Mouse (Mus musculus) stomach, embryonic 15.5 days (tissue): ENCODE measurements around the gene Tctex1d1. TPM values are rescaled to one million over a fixed set of nuclear protein-coding genes. Genes with fewer than 3 reads are reported as not detected.

Experiments
- ATAC-seq: fragments of 200-750 bp; cut with Nextera tagmentation; 2 replicates; pipeline ENCODE4 v1.8.0; 2017; ENCODE audit warnings: low read depth, moderate number of reproducible peaks, moderate TSS enrichment; ENCODE audit not compliant: insufficient read depth, low FRiP score
- H3K27ac ChIP-seq: fragments of 300-500 bp; sonication (generic); 2 replicates; pipeline ENCODE4 v1.5.1; 2015; ENCODE audit warnings: mild to moderate bottlenecking, inconsistent platforms
- H3K27me3 ChIP-seq: fragments of 300-500 bp; sonication (generic); replicated peaks from 2 replicates; pipeline ENCODE4 v1.6.1; 2015; ENCODE audit warnings: inconsistent platforms
- H3K36me3 ChIP-seq: fragments of 300-500 bp; sonication (generic); 2 replicates; pipeline ENCODE4 v1.6.1; 2015; ENCODE audit warnings: inconsistent platforms
- H3K4me1 ChIP-seq: fragments of 300-500 bp; sonication (generic); 2 replicates; pipeline ENCODE4 v1.6.1; 2015; ENCODE audit warnings: inconsistent platforms
- H3K4me2 ChIP-seq: fragments of 300-500 bp; sonication (generic); 2 replicates; pipeline ENCODE4 v1.6.1; 2015; ENCODE audit warnings: mild to moderate bottlenecking, inconsistent platforms
- H3K4me3 ChIP-seq: fragments of 300-500 bp; sonication (generic); replicated peaks from 2 replicates; pipeline ENCODE4 v1.5.1; 2015; ENCODE audit warnings: inconsistent platforms
- H3K9ac ChIP-seq: fragments of 300-500 bp; sonication (generic); 2 replicates; pipeline ENCODE4 v1.6.1; 2015; ENCODE audit warnings: inconsistent platforms
- H3K9me3 ChIP-seq: fragments of 300-500 bp; sonication (generic); 2 replicates; pipeline ENCODE4 v1.6.1; 2016; ENCODE audit warnings: inconsistent platforms
- WGBS: fragments of 180-500 bp; shearing (Covaris S2); methylation state at CpG from one replicate; pipeline ENCODE4 v1.1.7; 2015; 5-methylcytosine and 5-hydroxymethylcytosine counted together
- polyA plus RNA-seq: library from polyadenylated mRNA; unstranded; fragments of >200 nt; fragmentation: Nextera tagmentation; extraction: Ambion mirVana; gene quantifications from 2 replicates; pipeline ENCODE4 v1.2.1, GENCODE M21; 2015

Tctex1d1 gene
- polyA plus RNA-seq: 1.1 and 1.8 TPM in 2 replicates

- no peak; the same call in 1 of the 2 replicates for ATAC-seq
- Histone ChIP-seq H3K9me3 (no peaks in the 10 kb centered on the region), H3K4me1 (peaks cover 4% of the 10 kb centered on the region; the same call in 1 of the 2 replicates), H3K36me3 (no peaks in the 10 kb centered on the region), H3K4me3 (peak within 1 kb of the TSS; percentile 23), H3K9ac (no peak within 1 kb of the TSS), H3K4me2 (peak within 1 kb of the TSS; percentile 53), H3K27ac (no peak within 1 kb of the TSS), H3K27me3 (no peaks in the 10 kb centered on the region)
- WGBS: 3% methylated on average over 13 of the region's 13 CpGs
Observed at GRCm38 (mm10) chr4:102978440-102978839, at the start of gene Tctex1d1. Tctex1d1 (plus strand) TSS chr4:102978606.

- Histone ChIP-seq H3K9me3 (no peaks in the 10 kb centered on the region), H3K27me3 (no peaks in the 10 kb centered on the region), H3K36me3 (no peaks in the 10 kb centered on the region), H3K4me1 (no peaks in the 10 kb centered on the region), H3K4me2 (no peak overlapping the region), H3K9ac (no peak overlapping the region), H3K27ac (no peak overlapping the region), H3K4me3 (no peak overlapping the region)
- no peak for ATAC-seq
- 46% methylated on average over 3 of the region's 4 CpGs for WGBS
Observed at GRCm38 (mm10) chr4:102929491-102929890, 48.9 kb upstream of the Tctex1d1 start.

DNA sequence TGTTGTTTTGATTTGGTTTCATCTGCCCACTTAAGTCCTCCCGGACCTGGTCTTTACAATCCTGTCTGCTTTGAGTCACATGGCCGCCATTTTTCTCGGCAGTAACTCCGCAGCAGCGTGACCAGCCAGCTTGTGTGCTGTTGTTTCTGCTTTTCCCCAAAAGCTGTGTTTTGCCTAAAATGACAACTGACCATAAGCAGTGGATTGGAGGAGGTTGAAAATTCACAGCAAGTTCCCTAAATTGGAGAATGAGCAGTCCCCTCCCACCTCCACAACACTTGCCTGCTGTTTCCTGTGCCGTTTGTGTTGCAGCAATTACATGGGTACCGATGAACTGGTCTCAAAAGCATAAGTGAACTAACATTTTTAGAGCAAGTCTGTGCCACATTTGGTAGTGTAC is 47.7 kb upstream of the Tctex1d1 start:
- Histone ChIP-seq H3K9me3 (no peaks in the 10 kb centered on the region), H3K36me3 (no peaks in the 10 kb centered on the region), H3K4me1 (no peaks in the 10 kb centered on the region), H3K9ac (no peak overlapping the region), H3K27ac (no peak overlapping the region), H3K4me3 (no peak overlapping the region), H3K27me3 (no peaks in the 10 kb centered on the region), H3K4me2 (no peak overlapping the region)
- no peak for ATAC-seq
- 73% methylated on average over 7 of the region's 7 CpGs for WGBS

- ATAC-seq: no peak
- Histone ChIP-seq H3K4me2 (no peak overlapping the region), H3K4me3 (no peak overlapping the region), H3K4me1 (no peaks in the 10 kb centered on the region), H3K27ac (no peak overlapping the region), H3K36me3 (no peaks in the 10 kb centered on the region), H3K9me3 (no peaks in the 10 kb centered on the region), H3K27me3 (no peaks in the 10 kb centered on the region), H3K9ac (no peak overlapping the region)
- 73% methylated on average over 3 of the region's 3 CpGs for WGBS
Observed at GRCm38 (mm10) chr4:102940266-102940665, 38.1 kb upstream of the Tctex1d1 start.

- WGBS: 79% methylated on average over 4 of the region's 4 CpGs
- no peak overlapping the region for H3K9ac ChIP-seq
- no peak overlapping the region for H3K27ac ChIP-seq
- H3K4me3 ChIP-seq: no peak overlapping the region
- ATAC-seq: no peak
- H3K36me3 ChIP-seq: no peaks in the 10 kb centered on the region
- H3K4me1 ChIP-seq: no peaks in the 10 kb centered on the region
- H3K4me2 ChIP-seq: no peak overlapping the region
- no peaks in the 10 kb centered on the region for H3K9me3 ChIP-seq
- no peaks in the 10 kb centered on the region for H3K27me3 ChIP-seq
Observed at GRCm38 (mm10) chr4:102940738-102941137, 37.7 kb upstream of the Tctex1d1 start.

DNA sequence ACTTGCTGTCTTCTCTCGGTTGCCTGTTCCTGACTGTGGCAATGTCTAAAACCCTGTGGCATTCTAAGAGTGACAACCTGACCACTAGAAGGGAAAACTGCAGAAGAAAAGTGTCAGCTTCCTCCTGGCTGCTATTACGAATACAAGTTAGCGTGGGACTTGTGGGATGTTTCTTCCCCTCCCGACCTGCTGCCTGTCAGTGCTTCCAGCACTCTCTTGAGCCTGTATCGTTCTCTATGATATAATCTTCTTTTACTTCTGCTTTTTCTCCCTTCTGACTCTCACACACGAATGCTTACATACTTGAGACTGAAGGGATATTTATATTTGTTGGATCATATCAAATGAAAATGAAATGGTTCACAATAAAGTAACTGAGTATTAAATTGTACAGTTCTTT is 34.1 kb upstream of the Tctex1d1 start:
- no peaks in the 10 kb centered on the region for H3K9me3 ChIP-seq
- H3K4me1 ChIP-seq: no peaks in the 10 kb centered on the region
- no peaks in the 10 kb centered on the region for H3K36me3 ChIP-seq
- no peaks in the 10 kb centered on the region for H3K27me3 ChIP-seq
- 63% methylated on average over 6 of the region's 6 CpGs for WGBS
- no peak overlapping the region for H3K9ac ChIP-seq
- no peak overlapping the region for H3K4me2 ChIP-seq
- no peak overlapping the region for H3K27ac ChIP-seq
- ATAC-seq: no peak
- no peak overlapping the region for H3K4me3 ChIP-seq

DNA sequence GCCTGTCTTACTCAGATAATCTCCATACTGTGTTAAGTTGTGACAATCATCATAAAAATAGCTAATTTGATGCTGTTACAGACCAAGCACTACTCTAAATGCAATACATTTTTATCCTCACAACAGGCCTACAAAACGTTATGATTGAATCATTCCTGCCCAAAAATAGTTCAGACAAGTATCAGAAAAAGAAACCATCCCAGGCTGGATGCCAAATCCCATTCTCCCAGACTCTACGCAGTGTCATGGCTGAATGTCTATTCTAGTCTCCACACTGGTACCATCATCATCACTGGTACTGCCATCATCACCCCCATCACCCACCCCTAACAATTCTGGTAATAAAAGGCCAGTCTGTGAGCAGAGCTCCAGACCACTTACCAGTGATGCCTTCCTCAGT is 25.9 kb upstream of the Tctex1d1 start:
- Histone ChIP-seq H3K27me3 (no peaks in the 10 kb centered on the region), H3K9ac (no peak overlapping the region), H3K9me3 (no peaks in the 10 kb centered on the region), H3K36me3 (no peaks in the 10 kb centered on the region), H3K4me2 (no peak overlapping the region), H3K4me3 (no peak overlapping the region), H3K4me1 (no peaks in the 10 kb centered on the region), H3K27ac (no peak overlapping the region)
- no peak for ATAC-seq
- WGBS: 64% methylated on average over 2 of the region's 2 CpGs

DNA sequence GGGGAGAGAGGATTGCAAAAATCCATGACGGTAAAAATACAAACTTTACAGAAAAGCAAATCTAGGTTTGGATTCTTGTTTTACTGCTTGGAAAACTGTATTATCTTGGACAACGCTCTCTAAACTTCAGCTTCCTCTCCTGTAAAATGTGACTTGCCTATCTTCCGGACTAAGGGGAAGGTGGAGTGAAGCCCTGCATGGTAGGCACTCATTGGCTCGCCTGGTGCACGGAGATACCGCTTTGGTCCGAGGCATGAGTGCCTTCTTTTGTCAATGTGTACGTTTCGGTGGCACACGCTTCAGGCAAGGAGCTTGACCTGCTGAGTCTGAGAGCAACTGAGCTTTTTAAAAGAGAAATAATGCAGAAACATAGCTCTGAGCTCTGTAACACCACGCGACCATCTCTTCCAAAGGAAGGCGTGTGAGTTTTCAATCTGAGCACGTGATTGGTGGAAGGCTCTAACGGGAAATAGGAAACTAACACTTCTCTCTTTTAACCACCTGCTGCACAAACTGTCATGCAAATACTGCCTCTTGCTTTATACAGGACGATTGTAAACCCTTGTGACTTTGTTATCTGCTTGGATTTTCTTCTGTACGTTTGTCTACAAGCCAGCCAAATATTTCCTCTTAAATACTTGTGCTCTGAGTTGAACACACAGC is 23.0 kb upstream of the Tctex1d1 start:
- WGBS: 66% methylated on average over 17 of the region's 17 CpGs
- H3K4me3 ChIP-seq: no peak overlapping the region
- no peak for ATAC-seq

GRCm38 (mm10) chr4:102959409-102959808 is 19.0 kb upstream of the Tctex1d1 start:
- ATAC-seq: no peak
- Histone ChIP-seq H3K27ac (no peak overlapping the region), H3K27me3 (no peaks in the 10 kb centered on the region), H3K9me3 (no peaks in the 10 kb centered on the region), H3K4me2 (no peak overlapping the region), H3K9ac (no peak overlapping the region), H3K4me1 (no peaks in the 10 kb centered on the region), H3K36me3 (no peaks in the 10 kb centered on the region), H3K4me3 (no peak overlapping the region)
- WGBS: 86% methylated on average over 5 of the region's 5 CpGs

More for the DNA sequence above, 23.0 kb upstream of the Tctex1d1 start:
- Histone ChIP-seq H3K27me3 (no peaks in the 10 kb centered on the region), H3K9me3 (no peaks in the 10 kb centered on the region), H3K27ac (no peak overlapping the region), H3K4me1 (no peaks in the 10 kb centered on the region), H3K9ac (no peak overlapping the region), H3K36me3 (no peaks in the 10 kb centered on the region), H3K4me2 (no peak overlapping the region)

- H3K4me3 ChIP-seq: no peak overlapping the region
- H3K4me2 ChIP-seq: no peak overlapping the region
- H3K9ac ChIP-seq: no peak overlapping the region
- no peaks in the 10 kb centered on the region for H3K9me3 ChIP-seq
- 50% methylated on average over 3 of the region's 3 CpGs for WGBS
- no peaks in the 10 kb centered on the region for H3K27me3 ChIP-seq
- H3K36me3 ChIP-seq: no peaks in the 10 kb centered on the region
- no peak overlapping the region for H3K27ac ChIP-seq
- ATAC-seq: no peak
- H3K4me1 ChIP-seq: no peaks in the 10 kb centered on the region
Observed at GRCm38 (mm10) chr4:102964174-102964573, 14.2 kb upstream of the Tctex1d1 start.

GRCm38 (mm10) chr4:102967811-102968210 is 10.6 kb upstream of the Tctex1d1 start:
- no peak overlapping the region for H3K4me2 ChIP-seq
- no peak overlapping the region for H3K4me3 ChIP-seq
- WGBS: 78% methylated on average over 15 of the region's 15 CpGs
- H3K4me1 ChIP-seq: no peaks in the 10 kb centered on the region
- no peaks in the 10 kb centered on the region for H3K36me3 ChIP-seq
- H3K27ac ChIP-seq: no peak overlapping the region
- no peak for ATAC-seq
- H3K9ac ChIP-seq: no peak overlapping the region
- H3K9me3 ChIP-seq: no peaks in the 10 kb centered on the region
- no peaks in the 10 kb centered on the region for H3K27me3 ChIP-seq

DNA sequence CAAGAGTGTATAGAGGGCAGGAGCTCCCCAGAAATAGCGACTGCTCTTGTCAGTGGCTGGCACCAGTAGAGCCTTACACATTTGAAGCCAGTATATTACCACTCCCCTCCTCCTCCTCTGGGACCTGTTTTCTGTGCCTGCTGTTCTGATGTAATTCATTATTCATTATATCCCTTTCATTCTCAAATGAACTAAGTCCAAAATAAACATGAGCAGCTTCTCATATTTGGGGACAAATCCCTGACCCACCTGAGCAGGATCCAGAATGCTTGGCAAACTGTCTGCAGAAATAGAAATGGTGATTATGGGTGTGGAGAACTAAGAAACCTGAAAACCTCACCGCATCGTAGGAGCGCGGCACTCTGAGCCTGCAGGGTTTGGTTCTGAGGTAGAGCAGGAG is 8.8 kb upstream of the Tctex1d1 start:
- Histone ChIP-seq H3K27ac (no peak overlapping the region), H3K4me1 (no peaks in the 10 kb centered on the region), H3K27me3 (no peaks in the 10 kb centered on the region), H3K4me2 (no peak overlapping the region), H3K9me3 (no peaks in the 10 kb centered on the region), H3K4me3 (no peak overlapping the region), H3K9ac (no peak overlapping the region), H3K36me3 (no peaks in the 10 kb centered on the region)
- ATAC-seq: no peak
- WGBS: 84% methylated on average over 5 of the region's 5 CpGs

- no peaks in the 10 kb centered on the region for H3K4me1 ChIP-seq
- no peak overlapping the region for H3K9ac ChIP-seq
- no peak for ATAC-seq
- H3K36me3 ChIP-seq: no peaks in the 10 kb centered on the region
- WGBS: 76% methylated on average over 5 of the region's 5 CpGs
- H3K4me2 ChIP-seq: no peak overlapping the region
- H3K4me3 ChIP-seq: no peak overlapping the region
- H3K27me3 ChIP-seq: no peaks in the 10 kb centered on the region
- no peaks in the 10 kb centered on the region for H3K9me3 ChIP-seq
- no peak overlapping the region for H3K27ac ChIP-seq
Observed at GRCm38 (mm10) chr4:102971159-102971558, 7.2 kb upstream of the Tctex1d1 start.
